25 mouse cellular contexts compared by ENCODE assay signal in the genomic region with DNA sequence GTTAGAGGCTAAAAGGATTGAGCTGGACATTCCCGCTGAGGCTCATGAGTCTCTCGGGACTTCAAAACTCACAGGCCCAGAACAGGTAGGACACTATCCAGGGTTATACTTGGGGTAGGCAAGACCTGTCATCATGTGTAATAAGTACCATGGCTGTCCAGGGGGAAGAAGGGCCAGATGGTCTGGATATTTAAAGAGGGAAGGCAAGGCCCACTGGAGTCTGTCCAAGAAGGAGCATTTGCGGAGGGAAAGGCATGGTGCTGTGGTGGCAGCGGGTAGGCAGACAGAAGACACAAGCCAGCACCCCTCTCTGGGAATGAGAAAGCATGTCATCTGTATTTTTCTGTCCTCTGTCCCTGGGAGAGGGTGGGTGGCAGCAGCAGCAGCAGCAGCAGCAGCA.
"Had no signal": no experiment of that assay in that cellular context is flagged by ENCODE, and none has a peak within 500 bp of the region (broad histone marks: within the 10 kb centered on the region; RNA-seq: fewer than 3 reads in every experiment).

No protein-coding gene starts in this region.

- H3K4me2 ChIP-seq: kidney, embryonic 15.5 days; limb, embryonic 13.5 days; liver, embryonic 12.5 days; liver, embryonic 15.5 days; lung, embryonic 15.5 days; midbrain, embryonic 13.5 days; neural tube, embryonic 13.5 days; stomach, embryonic 15.5 days had no signal

- H3K4me3 ChIP-seq: kidney, embryonic 15.5 days; left cerebral cortex, adult 2 months; limb, embryonic 10.5 days; limb, embryonic 13.5 days; liver, embryonic 12.5 days; liver, embryonic 15.5 days; lung, embryonic 15.5 days; megakaryocyte, embryonic 14.5 days; midbrain, embryonic 10.5 days; midbrain, embryonic 13.5 days; myocyte; neural tube, embryonic 13.5 days; stomach, embryonic 15.5 days had no signal

- H3K9ac ChIP-seq: kidney, embryonic 15.5 days; limb, embryonic 13.5 days; liver, embryonic 12.5 days; liver, embryonic 15.5 days; lung, embryonic 15.5 days; midbrain, embryonic 13.5 days; neural tube, embryonic 13.5 days; stomach, embryonic 15.5 days had no signal

- DNase-seq: kidney, postnatal 10 days; kidney, postnatal 36 days; layer of hippocampus, postnatal 36 days; liver; lung, adult 18-20 months; lung, postnatal 10 days; lung, postnatal 36 days; retina, postnatal 1 day; right cerebral cortex, postnatal 25 days; spleen, adult 18-20 months; thymus, postnatal 25 days had no signal

- H3K27ac ChIP-seq: kidney, embryonic 15.5 days; left cerebral cortex, adult 2 months; limb, embryonic 10.5 days; limb, embryonic 13.5 days; liver, embryonic 12.5 days; liver, embryonic 15.5 days; lung, embryonic 15.5 days; midbrain, embryonic 10.5 days; midbrain, embryonic 13.5 days; neural tube, embryonic 13.5 days; stomach, embryonic 15.5 days had no signal

- H3K36me3 ChIP-seq: kidney, embryonic 15.5 days; limb, embryonic 10.5 days; limb, embryonic 13.5 days; liver, embryonic 12.5 days; liver, embryonic 15.5 days; lung, embryonic 15.5 days; midbrain, embryonic 10.5 days; midbrain, embryonic 13.5 days; neural tube, embryonic 13.5 days; stomach, embryonic 15.5 days had no signal

- ATAC-seq: liver, embryonic 12.5 days; midbrain, embryonic 13.5 days; midbrain, embryonic 16.5 days had no signal

- H3K9me3 ChIP-seq: kidney, embryonic 15.5 days; limb, embryonic 10.5 days; limb, embryonic 13.5 days; liver, embryonic 12.5 days; liver, embryonic 15.5 days; lung, embryonic 15.5 days; megakaryocyte, embryonic 14.5 days; midbrain, embryonic 10.5 days; midbrain, embryonic 13.5 days; neural tube, embryonic 13.5 days; stomach, embryonic 15.5 days had no signal
